Mouse (Mus musculus): ENCODE measurements around the gene Olfr350. TPM values are rescaled to one million over a fixed set of nuclear protein-coding genes. Genes with fewer than 3 reads are reported as not detected.

Olfr350 gene
- total RNA-seq (2022) = not detected

DNA sequence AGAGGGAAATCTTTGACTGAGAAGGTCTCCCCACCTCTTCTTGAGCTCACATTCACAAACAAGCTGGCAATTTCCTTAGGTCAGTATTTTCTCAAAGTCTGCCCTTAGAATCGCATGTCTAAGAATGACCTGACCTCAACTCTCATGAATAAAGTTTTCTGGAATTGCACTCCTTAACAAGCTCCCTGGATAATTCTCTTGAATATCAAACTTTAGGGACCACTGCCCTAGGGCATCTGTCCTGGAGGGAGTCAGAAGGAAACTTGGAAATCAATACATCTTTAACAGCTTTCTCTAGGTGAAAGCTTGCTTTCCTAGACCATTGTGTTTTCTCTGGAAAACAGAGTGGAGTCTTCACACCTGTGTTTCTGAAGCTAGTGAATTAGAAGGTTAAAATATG lies at the start of gene Olfr350:
TSS of gene Olfr350 (plus strand) at position 301 of the 400 bp plus-strand sequence.
- DNase-seq = no peak

DNA sequence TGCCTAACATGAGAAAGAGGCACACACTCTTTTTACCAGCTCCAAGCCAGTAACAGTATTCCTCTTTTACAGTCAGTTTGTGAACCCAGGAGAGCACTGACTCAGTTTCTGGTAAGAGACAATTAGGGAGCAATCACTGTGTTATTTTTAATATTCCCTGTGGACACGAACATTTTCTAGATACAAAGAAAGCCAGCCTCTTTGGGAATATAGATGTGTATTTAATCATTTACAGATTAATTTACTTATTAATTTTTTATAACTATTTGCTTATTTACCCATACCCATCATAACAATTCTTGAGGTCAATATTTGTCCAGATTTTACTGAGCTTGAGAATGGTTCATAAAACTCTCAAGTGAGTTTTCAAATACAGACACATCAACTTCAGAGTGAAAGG lies 29.2 kb upstream of the Olfr350 start, which contains the start of gene Olfr3:
TSS of gene Olfr3 (minus strand) at position 101 of the 400 bp plus-strand sequence.
- no peak for DNase-seq

DNA sequence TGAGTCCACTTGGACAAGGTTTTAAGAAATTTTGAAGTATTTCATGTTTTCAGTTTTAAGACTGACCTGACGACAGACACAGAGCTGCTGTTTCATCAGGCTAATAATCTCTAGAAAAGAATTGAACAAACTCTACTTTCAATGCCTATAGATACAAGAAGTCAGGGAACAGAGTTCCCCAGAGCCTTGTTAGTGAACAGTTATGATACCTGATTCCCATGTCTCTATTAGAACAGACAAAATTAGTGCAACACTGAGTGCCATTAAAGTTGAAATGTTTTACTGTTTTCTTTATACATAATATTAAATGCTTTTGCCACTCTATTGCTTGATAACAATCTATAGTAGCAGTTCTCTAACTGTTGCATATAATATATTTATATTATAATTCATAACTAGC lies 16.4 kb downstream of the Olfr350 start, which contains the start of gene Olfr351:
TSS of gene Olfr351 (minus strand) at position 101 of the 400 bp plus-strand sequence.
- DNase-seq = no peak

DNA sequence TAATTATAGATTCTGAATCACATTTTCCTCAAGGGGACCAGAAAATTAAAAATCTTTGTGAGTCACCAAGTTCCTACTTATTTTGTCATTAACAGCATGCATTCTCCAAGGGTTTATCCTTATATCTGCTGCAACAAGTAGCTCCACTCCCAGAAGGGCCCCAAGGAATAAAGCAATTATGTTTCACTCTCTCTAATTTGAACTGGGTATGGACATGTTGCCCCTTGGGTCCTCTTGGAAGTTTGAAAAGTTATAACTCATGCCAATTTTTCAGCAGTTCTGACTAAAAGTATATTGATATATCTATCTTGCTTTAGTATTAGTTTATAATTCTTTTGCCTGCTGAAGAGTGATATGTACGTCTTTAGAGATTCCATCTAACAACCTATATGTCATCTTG lies 22.1 kb downstream of the Olfr350 start, which contains the start of gene Olfr352:
TSS of gene Olfr352 (plus strand) at position 301 of the 400 bp plus-strand sequence.
- DNase-seq = no peak

DNA sequence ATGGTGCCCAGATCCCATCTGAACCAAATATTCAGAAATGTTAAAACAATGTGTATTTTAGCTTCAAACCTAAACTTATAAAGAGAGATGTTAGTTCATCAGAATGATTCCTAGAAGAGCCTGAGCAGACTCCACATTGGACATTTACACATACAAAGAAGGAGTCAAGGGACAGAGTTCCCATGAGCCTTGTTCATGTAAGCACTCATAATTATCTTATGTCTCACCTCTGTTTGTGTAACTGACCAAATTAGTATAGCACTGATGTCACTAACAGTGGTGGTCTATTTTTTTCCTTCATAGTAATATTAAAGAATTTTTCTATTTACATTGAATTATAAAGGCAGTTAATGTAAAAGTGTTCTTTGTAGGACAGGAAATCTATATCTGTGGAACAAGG lies 46.7 kb downstream of the Olfr350 start, which contains the start of gene Olfr353:
TSS of gene Olfr353 (minus strand) at position 101 of the 400 bp plus-strand sequence.
- DNase-seq = no peak

DNA sequence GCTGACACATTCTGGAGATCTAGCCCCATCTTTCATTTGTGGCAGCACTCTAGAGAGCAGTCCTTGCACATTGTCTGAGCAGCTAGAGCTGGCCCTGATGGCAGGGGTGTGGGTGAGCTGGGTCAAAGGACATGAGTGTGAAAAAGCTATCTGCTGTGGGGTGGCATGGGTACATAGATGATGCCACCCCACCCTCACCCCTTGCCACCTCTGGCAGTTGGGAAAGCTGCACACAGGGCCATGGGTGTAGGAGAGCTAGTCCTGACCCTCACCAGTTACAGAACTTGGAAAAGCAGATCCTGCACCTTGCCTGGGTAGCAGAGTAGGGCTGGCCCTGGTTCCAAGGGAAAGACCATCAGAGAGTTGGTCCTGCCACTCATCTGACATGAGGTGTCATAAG lies 51.0 kb downstream of the Olfr350 start:
- no peak for DNase-seq

Other genes starting within 250 kb of the Olfr350 start
- gene Olfr345, start 206.3 kb upstream of the Olfr350 start, total RNA-seq (2022) = not detected
- gene Olfr346, start 160.5 kb upstream of the Olfr350 start, total RNA-seq (2022) = not detected
- not detected for gene Olfr347, start 114.4 kb upstream of the Olfr350 start, total RNA-seq (2022)
- gene Olfr348, start 62.0 kb upstream of the Olfr350 start, total RNA-seq (2022) = not detected
- gene Olfr50, start 55.8 kb upstream of the Olfr350 start, total RNA-seq (2022) = not detected
- gene Olfr3, start 29.3 kb upstream of the Olfr350 start, total RNA-seq (2022) = not detected
- not detected for gene Olfr351, start 16.4 kb downstream of the Olfr350 start, total RNA-seq (2022)
- not detected for gene Olfr352, start 22.1 kb downstream of the Olfr350 start, total RNA-seq (2022)
- not detected for gene Olfr353, start 46.6 kb downstream of the Olfr350 start, total RNA-seq (2022)
- gene Olfr354, start 59.4 kb downstream of the Olfr350 start, total RNA-seq (2022) = not detected
- not detected for gene Olfr355, start 82.6 kb downstream of the Olfr350 start, total RNA-seq (2022)
- gene Olfr356, start 90.8 kb downstream of the Olfr350 start, total RNA-seq (2022) = not detected
- gene Olfr357, start 147.5 kb downstream of the Olfr350 start, total RNA-seq (2022) = not detected
- not detected for gene Olfr358, start 163.0 kb downstream of the Olfr350 start, total RNA-seq (2022)
- not detected for gene Olfr360, start 219.4 kb downstream of the Olfr350 start, total RNA-seq (2022)
- not detected for gene Olfr361, start 243.0 kb downstream of the Olfr350 start, total RNA-seq (2022)